Mouse (Mus musculus) gastrocnemius, postnatal 14 days (tissue): ENCODE data around the gene Esp38. TPM values are rescaled to one million over a fixed set of nuclear protein-coding genes. Genes with fewer than 3 reads are reported as not detected.
"Not testable (repeated sequence)": the region's sequence is repeated elsewhere in the genome, so short reads cannot be mapped to it uniquely, and the experiment has no call there.

Experiments
- DNase-seq: peaks from one replicate; pipeline ENCODE4 v3.0.0; 2021; ENCODE audit warnings: mixed read lengths
- intact Hi-C: fragments of 180-260 bp; cut with DNase I; formaldehyde crosslinking; loops from one replicate; pipeline ENCODE4 v1.15.1; 2025; ENCODE audit warnings: low total_unique reads
- long read RNA-seq, 2 experiments: library from polyadenylated mRNA; stranded (forward); transcript quantifications; one replicate each; pipeline ENCODE4 v2.0.0; 2021
- total RNA-seq, 2 experiments: library from RNA; stranded (reverse); gene quantifications; 2 replicates each; pipeline ENCODE4 v1.2.3; 2021

The Esp38 gene
- total RNA-seq: not detected
- long read RNA-seq, experiment 1: 0 reads
- long read RNA-seq, experiment 2: 0 reads

DNA sequence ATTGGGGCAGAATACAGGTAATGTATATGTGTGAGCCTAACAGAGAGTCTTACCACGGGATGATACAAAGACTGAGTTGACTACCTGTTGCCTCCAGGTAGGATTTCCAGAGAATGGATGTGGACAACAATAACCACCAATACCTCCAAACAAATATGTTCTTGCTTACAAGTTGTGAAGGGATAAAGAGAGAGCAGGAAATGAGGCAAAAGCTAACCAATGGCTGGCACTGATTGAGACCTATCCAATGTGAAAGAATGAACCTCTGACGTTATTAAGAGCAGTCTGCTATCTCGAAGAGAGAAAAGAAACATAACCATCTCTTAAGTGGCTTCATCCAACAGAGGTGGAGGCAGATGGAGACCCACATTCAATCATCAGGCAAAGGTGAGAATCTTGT, at the start of gene Esp38:
Esp38 (plus strand) TSS at position 301 of the 400 bp plus-strand sequence.
- intact Hi-C loops: no loop called here

DNA sequence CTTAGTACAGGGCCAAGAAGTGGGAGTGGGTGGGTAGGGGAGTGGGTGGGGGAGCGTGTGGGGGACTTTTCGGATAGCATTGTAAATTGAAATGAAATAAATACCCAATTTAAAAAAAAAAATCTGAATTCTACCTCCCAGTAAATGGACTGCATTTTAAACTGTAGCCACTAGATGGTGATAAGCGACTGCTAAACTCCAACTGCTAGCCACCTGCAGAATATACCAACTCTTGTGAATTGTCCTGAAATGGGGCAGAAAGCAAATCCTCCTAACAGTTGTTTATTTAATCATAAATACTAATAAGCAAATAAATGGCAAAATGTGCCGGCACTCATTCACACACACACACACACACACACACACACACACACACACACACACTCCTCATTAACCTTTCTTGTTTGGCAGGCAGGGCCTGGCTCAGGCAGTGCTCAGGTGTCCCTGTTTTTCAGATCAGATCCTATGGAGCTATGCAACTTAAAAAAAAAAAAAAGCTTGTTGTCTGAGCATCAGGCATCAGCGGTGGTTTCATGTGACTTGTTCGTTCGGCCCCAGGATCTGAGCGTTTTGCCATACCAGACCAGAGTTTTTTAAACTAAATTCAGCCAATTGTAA, 47.3 kb upstream of the Esp38 start:
- intact Hi-C loops, DNase-seq: not testable (repeated sequence)

More for the DNA sequence above, at the start of gene Esp38:
- no peak for DNase-seq

Other genes with a start within 250 kb of the Esp38 start
- not detected for gene AC192777.2, start 144.9 kb downstream of the Esp38 start, total RNA-seq